Mouse (Mus musculus): ENCODE data around the gene Dld. TPM values are rescaled to one million over a fixed set of nuclear protein-coding genes. Genes with fewer than 3 reads are reported as not detected.
A peak's percentile ranks its signal among the peaks of the same experiment; 100 is the strongest.

Dld gene
- polyA plus RNA-seq, 1 experiment = 32.4 TPM

DNA sequence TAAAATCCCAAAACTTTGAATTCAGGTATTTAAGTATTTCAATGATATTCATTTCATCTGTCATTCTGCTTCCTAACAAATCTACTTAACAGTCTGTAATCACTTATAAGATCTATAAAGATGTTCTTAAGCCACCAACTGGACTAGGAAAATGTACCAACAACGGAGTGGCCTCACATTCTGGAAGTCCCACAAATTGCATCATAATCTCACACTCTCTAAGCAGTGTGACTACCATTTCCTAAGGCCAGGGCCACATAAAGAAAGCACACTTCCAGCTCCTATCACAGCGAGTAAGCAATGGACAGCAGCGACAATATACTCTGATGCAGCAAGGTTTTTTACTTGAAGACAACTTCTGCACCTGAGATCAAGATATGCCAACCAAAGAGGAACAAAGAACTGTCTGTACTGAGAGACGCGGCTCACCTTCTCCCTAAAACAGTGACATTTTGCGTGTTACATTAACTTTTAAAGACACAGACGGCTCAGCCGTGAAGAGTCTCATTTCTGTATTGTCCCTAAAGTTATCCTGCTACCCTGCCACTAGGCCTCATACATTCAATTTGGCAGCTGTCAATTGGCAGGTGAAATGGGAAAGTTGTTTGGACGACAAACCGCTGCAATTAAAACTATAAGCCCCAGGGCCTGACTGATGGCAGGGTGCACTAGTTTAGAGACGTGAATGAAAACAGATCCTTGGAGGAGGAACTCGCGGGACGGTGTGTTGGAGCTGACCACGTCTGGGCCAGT, 886 bp downstream of the Dld start:
- H3K79me3 ChIP-seq (ENCODE audit: low read depth) = peaks cover 39% of the 10 kb centered on the region
- H3K4me3 ChIP-seq (ENCODE audit: insufficient read depth, poor library complexity, severe bottlenecking) = peak overlapping the region; percentile 79
- no peaks in the 10 kb centered on the region for H3K27me3 ChIP-seq (ENCODE audit: control insufficient read depth, insufficient read depth, insufficient read length)
- peaks cover 56% of the 10 kb centered on the region for H3K79me2 ChIP-seq (ENCODE audit: control insufficient read depth, insufficient read depth)
- TF ChIP-seq CEBPB (IDR thresholded peaks at IDR 0.05; ENCODE audit: low read depth) (peak; percentile 44), FOSL1 (IDR thresholded peaks at IDR 0.05; ENCODE audit: insufficient read depth, low read length, poor library complexity, severe bottlenecking) (no peak), MAX (IDR thresholded peaks at IDR 0.05) (no peak), USF1 (IDR thresholded peaks at IDR 0.05; ENCODE audit: low read depth) (no peak)
- H3K36me3 ChIP-seq (ENCODE audit: control insufficient read depth, insufficient read depth) = peaks cover 37% of the 10 kb centered on the region
- H3ac ChIP-seq (ENCODE audit: control insufficient read depth, insufficient read length, low read depth) = peak overlapping the region; percentile 71

GRCm38 (mm10) chr12:31333261-31333660, 18.0 kb downstream of the Dld start:
- TF ChIP-seq MYOG (IDR thresholded peaks at IDR 0.05; ENCODE audit: control insufficient read depth, extremely low read depth, insufficient read length) (no peak), MAX (IDR thresholded peaks at IDR 0.05) (no peak), CEBPB (IDR thresholded peaks at IDR 0.05; ENCODE audit: low read depth) (no peak), MYOD1 (IDR thresholded peaks at IDR 0.05; ENCODE audit: control insufficient read depth, insufficient read length, low read depth) (no peak), USF1 (IDR thresholded peaks at IDR 0.05; ENCODE audit: low read depth) (no peak), FOSL1 (IDR thresholded peaks at IDR 0.05; ENCODE audit: insufficient read depth, low read length, poor library complexity, severe bottlenecking) (no peak), CTCF (IDR thresholded peaks at IDR 0.05; ENCODE audit: control insufficient read depth, insufficient read depth, insufficient read length) (no peak)
- H3K36me3 ChIP-seq (ENCODE audit: control insufficient read depth, insufficient read depth) = peaks cover 98% of the 10 kb centered on the region

GRCm38 (mm10) chr12:31327139-31327538, 24.1 kb downstream of the Dld start:
- Histone ChIP-seq H3K4me3 (ENCODE audit: insufficient read depth, poor library complexity, severe bottlenecking) (no peak overlapping the region), H3K79me3 (ENCODE audit: low read depth) (no peaks in the 10 kb centered on the region), H3K27me3 (ENCODE audit: control insufficient read depth, insufficient read depth, insufficient read length) (no peaks in the 10 kb centered on the region), H3ac (ENCODE audit: control insufficient read depth, insufficient read length, low read depth) (no peak overlapping the region), H3K36me3 (ENCODE audit: control insufficient read depth, insufficient read depth) (peaks cover 100% of the 10 kb centered on the region), H3K79me2 (ENCODE audit: control insufficient read depth, insufficient read depth) (no peaks in the 10 kb centered on the region)
- TF ChIP-seq FOSL1 (IDR thresholded peaks at IDR 0.05; ENCODE audit: insufficient read depth, low read length, poor library complexity, severe bottlenecking) (no peak), CTCF (IDR thresholded peaks at IDR 0.05; ENCODE audit: control insufficient read depth, insufficient read depth, insufficient read length) (no peak), CEBPB (IDR thresholded peaks at IDR 0.05; ENCODE audit: low read depth) (no peak)

More at GRCm38 (mm10) chr12:31333261-31333660, 18.0 kb downstream of the Dld start:
- Histone ChIP-seq H3K79me3 (ENCODE audit: low read depth) (no peaks in the 10 kb centered on the region), H3K27me3 (ENCODE audit: control insufficient read depth, insufficient read depth, insufficient read length) (no peaks in the 10 kb centered on the region), H3K79me2 (ENCODE audit: control insufficient read depth, insufficient read depth) (no peaks in the 10 kb centered on the region), H3K4me3 (ENCODE audit: insufficient read depth, poor library complexity, severe bottlenecking) (no peak overlapping the region), H3ac (ENCODE audit: control insufficient read depth, insufficient read length, low read depth) (no peak overlapping the region)

- H3K79me3 ChIP-seq (ENCODE audit: low read depth) = no peaks in the 10 kb centered on the region
- H3K27me3 ChIP-seq (ENCODE audit: control insufficient read depth, insufficient read depth, insufficient read length) = no peaks in the 10 kb centered on the region
- TF ChIP-seq MYOD1 (IDR thresholded peaks at IDR 0.05; ENCODE audit: control insufficient read depth, insufficient read length, low read depth) (no peak), CEBPB (IDR thresholded peaks at IDR 0.05; ENCODE audit: low read depth) (no peak), CTCF (IDR thresholded peaks at IDR 0.05; ENCODE audit: control insufficient read depth, insufficient read depth, insufficient read length) (no peak), MYOG (IDR thresholded peaks at IDR 0.05; ENCODE audit: control insufficient read depth, extremely low read depth, insufficient read length) (no peak), USF1 (IDR thresholded peaks at IDR 0.05; ENCODE audit: low read depth) (no peak), MAX (IDR thresholded peaks at IDR 0.05) (no peak), FOSL1 (IDR thresholded peaks at IDR 0.05; ENCODE audit: insufficient read depth, low read length, poor library complexity, severe bottlenecking) (no peak)
- peaks cover 100% of the 10 kb centered on the region for H3K36me3 ChIP-seq (ENCODE audit: control insufficient read depth, insufficient read depth)
- H3K4me3 ChIP-seq (ENCODE audit: insufficient read depth, poor library complexity, severe bottlenecking) = no peak overlapping the region
- H3K79me2 ChIP-seq (ENCODE audit: control insufficient read depth, insufficient read depth) = no peaks in the 10 kb centered on the region
- H3ac ChIP-seq (ENCODE audit: control insufficient read depth, insufficient read length, low read depth) = no peak overlapping the region
Measured at GRCm38 (mm10) chr12:31323136-31323695, 28.0 kb downstream of the Dld start.

- Histone ChIP-seq H3K79me2 (ENCODE audit: control insufficient read depth, insufficient read depth) (no peaks in the 10 kb centered on the region), H3K27me3 (ENCODE audit: control insufficient read depth, insufficient read depth, insufficient read length) (no peaks in the 10 kb centered on the region), H3K79me3 (ENCODE audit: low read depth) (no peaks in the 10 kb centered on the region), H3K4me3 (ENCODE audit: insufficient read depth, poor library complexity, severe bottlenecking) (no peak overlapping the region), H3K36me3 (ENCODE audit: control insufficient read depth, insufficient read depth) (peaks cover 100% of the 10 kb centered on the region), H3ac (ENCODE audit: control insufficient read depth, insufficient read length, low read depth) (no peak overlapping the region)
- no peak for TF ChIP-seq MYOD1 (IDR thresholded peaks at IDR 0.05; ENCODE audit: control insufficient read depth, insufficient read length, low read depth)
- no peak for TF ChIP-seq FOSL1 (IDR thresholded peaks at IDR 0.05; ENCODE audit: insufficient read depth, low read length, poor library complexity, severe bottlenecking)
- no peak for TF ChIP-seq USF1 (IDR thresholded peaks at IDR 0.05; ENCODE audit: low read depth)
- no peak for TF ChIP-seq MYOG (IDR thresholded peaks at IDR 0.05; ENCODE audit: control insufficient read depth, extremely low read depth, insufficient read length)
Measured at GRCm38 (mm10) chr12:31321532-31321931, 29.7 kb downstream of the Dld start.

DNA sequence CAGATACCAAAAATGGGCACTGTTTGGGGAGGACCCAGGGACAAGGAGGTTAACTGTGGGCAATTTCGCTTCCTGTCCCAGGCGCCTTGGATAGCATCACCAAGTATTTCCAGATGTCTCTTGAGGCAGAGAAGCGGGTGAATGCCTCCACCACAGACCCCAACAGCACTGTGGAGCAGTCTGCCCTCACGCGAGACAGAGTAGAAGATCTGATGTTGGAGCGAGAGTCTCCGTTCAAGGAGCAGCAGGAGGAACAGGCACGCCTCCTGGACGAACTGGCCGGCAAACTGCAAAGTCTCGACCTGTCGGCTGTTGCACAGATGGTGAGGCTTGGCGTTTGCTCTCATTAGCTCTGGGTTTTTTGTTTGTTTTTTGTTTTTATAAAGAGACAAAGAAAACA, 30.4 kb downstream of the Dld start:
- TF ChIP-seq MYOG (IDR thresholded peaks at IDR 0.05; ENCODE audit: control insufficient read depth, extremely low read depth, insufficient read length) (no peak), MAX (IDR thresholded peaks at IDR 0.05) (no peak), CTCF (IDR thresholded peaks at IDR 0.05; ENCODE audit: control insufficient read depth, insufficient read depth, insufficient read length) (no peak), CEBPB (IDR thresholded peaks at IDR 0.05; ENCODE audit: low read depth) (no peak), MYOD1 (IDR thresholded peaks at IDR 0.05; ENCODE audit: control insufficient read depth, insufficient read length, low read depth) (no peak), USF1 (IDR thresholded peaks at IDR 0.05; ENCODE audit: low read depth) (no peak), FOSL1 (IDR thresholded peaks at IDR 0.05; ENCODE audit: insufficient read depth, low read length, poor library complexity, severe bottlenecking) (no peak)
- no peak overlapping the region for H3ac ChIP-seq (ENCODE audit: control insufficient read depth, insufficient read length, low read depth)
- no peak overlapping the region for H3K4me3 ChIP-seq (ENCODE audit: insufficient read depth, poor library complexity, severe bottlenecking)
- no peaks in the 10 kb centered on the region for H3K79me2 ChIP-seq (ENCODE audit: control insufficient read depth, insufficient read depth)
- H3K27me3 ChIP-seq (ENCODE audit: control insufficient read depth, insufficient read depth, insufficient read length) = no peaks in the 10 kb centered on the region
- H3K36me3 ChIP-seq (ENCODE audit: control insufficient read depth, insufficient read depth) = peaks cover 100% of the 10 kb centered on the region
- no peaks in the 10 kb centered on the region for H3K79me3 ChIP-seq (ENCODE audit: low read depth)

Measured in C2C12 (cell line).